Mouse (Mus musculus): ENCODE results near the gene Aqr. TPM values are rescaled to one million over a fixed set of nuclear protein-coding genes. Genes with fewer than 3 reads are reported as not detected.

Gene Aqr
- polyA plus RNA-seq, 1 experiment from 2014 or later, result 40.4 TPM

GRCm38 (mm10) chr2:114123304-114123703, 63.5 kb downstream of the Aqr start:
- Histone ChIP-seq H3K9ac (no peak overlapping the region), H3K4me1 (replicated peaks) (no peaks in the 10 kb centered on the region), H3K36me3 (peaks cover 73% of the 10 kb centered on the region), H3K4me3 (no peak overlapping the region), H3K27me3 (no peaks in the 10 kb centered on the region), H3K27ac (replicated peaks) (no peak overlapping the region), H3K9me3 (no peaks in the 10 kb centered on the region), H3K4me2 (no peak overlapping the region)
- whole genome bisulfite sequencing, result 93% methylated on average over 4 of the region's 4 CpGs
- ATAC-seq (ENCODE audit: low read depth), result no peak

- no peak overlapping the region for H3K4me2 ChIP-seq
- H3K4me1 ChIP-seq (replicated peaks), result no peaks in the 10 kb centered on the region
- no peak for ATAC-seq (ENCODE audit: low read depth)
Measured at GRCm38 (mm10) chr2:114119451-114119850, 67.4 kb downstream of the Aqr start.

GRCm38 (mm10) chr2:114117665-114118064, 69.2 kb downstream of the Aqr start:
- no peak overlapping the region for H3K9ac ChIP-seq
- H3K27me3 ChIP-seq, result no peaks in the 10 kb centered on the region
- WGBS, result 92% methylated on average over 3 of the region's 3 CpGs
- H3K9me3 ChIP-seq, result no peaks in the 10 kb centered on the region
- no peak for ATAC-seq (ENCODE audit: low read depth)
- H3K4me2 ChIP-seq, result no peak overlapping the region
- H3K4me1 ChIP-seq (replicated peaks), result no peaks in the 10 kb centered on the region
- no peak overlapping the region for H3K4me3 ChIP-seq
- H3K36me3 ChIP-seq, result peaks cover 72% of the 10 kb centered on the region
- no peak overlapping the region for H3K27ac ChIP-seq (replicated peaks)

More at GRCm38 (mm10) chr2:114119451-114119850, 67.4 kb downstream of the Aqr start:
- Histone ChIP-seq H3K36me3 (peaks cover 70% of the 10 kb centered on the region), H3K4me3 (no peak overlapping the region), H3K9me3 (no peaks in the 10 kb centered on the region), H3K27ac (replicated peaks) (no peak overlapping the region), H3K9ac (no peak overlapping the region), H3K27me3 (no peaks in the 10 kb centered on the region)
- WGBS, result 76% methylated on average over 7 of the region's 7 CpGs

- Histone ChIP-seq H3K9me3 (no peaks in the 10 kb centered on the region), H3K27me3 (no peaks in the 10 kb centered on the region), H3K4me2 (no peak overlapping the region), H3K27ac (replicated peaks) (no peak overlapping the region), H3K9ac (no peak overlapping the region), H3K4me3 (no peak overlapping the region), H3K4me1 (replicated peaks) (no peaks in the 10 kb centered on the region), H3K36me3 (peaks cover 75% of the 10 kb centered on the region)
- ATAC-seq (ENCODE audit: low read depth), result no peak
- WGBS, result 96% methylated on average over 3 of the region's 3 CpGs
Measured at GRCm38 (mm10) chr2:114117235-114117634, 69.6 kb downstream of the Aqr start.

GRCm38 (mm10) chr2:114115563-114115962, 71.3 kb downstream of the Aqr start:
- Histone ChIP-seq H3K36me3 (peaks cover 68% of the 10 kb centered on the region), H3K4me2 (no peak overlapping the region), H3K9ac (no peak overlapping the region), H3K9me3 (no peaks in the 10 kb centered on the region), H3K4me3 (no peak overlapping the region), H3K27me3 (no peaks in the 10 kb centered on the region), H3K27ac (replicated peaks) (no peak overlapping the region), H3K4me1 (replicated peaks) (no peaks in the 10 kb centered on the region)
- ATAC-seq (ENCODE audit: low read depth), result no peak
- WGBS, result 95% methylated on average over 4 of the region's 4 CpGs

- WGBS, result 21% methylated on average over 23 of the region's 23 CpGs
- no peaks in the 10 kb centered on the region for H3K27me3 ChIP-seq
- ATAC-seq (ENCODE audit: low read depth), result peak; percentile 69
- H3K36me3 ChIP-seq, result peaks cover 80% of the 10 kb centered on the region
- H3K9me3 ChIP-seq, result no peaks in the 10 kb centered on the region
- H3K4me3 ChIP-seq, result no peak overlapping the region
- peak overlapping the region; percentile 54 for H3K27ac ChIP-seq (replicated peaks)
- peaks cover 10% of the 10 kb centered on the region for H3K4me1 ChIP-seq (replicated peaks)
- no peak overlapping the region for H3K4me2 ChIP-seq
- no peak overlapping the region for H3K9ac ChIP-seq
Measured at GRCm38 (mm10) chr2:114107288-114108278, 79.2 kb downstream of the Aqr start.

GRCm38 (mm10) chr2:114106383-114106782, 80.4 kb downstream of the Aqr start:
- Histone ChIP-seq H3K9me3 (no peaks in the 10 kb centered on the region), H3K27me3 (no peaks in the 10 kb centered on the region), H3K4me3 (no peak overlapping the region), H3K4me2 (no peak overlapping the region), H3K4me1 (replicated peaks) (peaks cover 10% of the 10 kb centered on the region), H3K27ac (replicated peaks) (no peak overlapping the region), H3K9ac (no peak overlapping the region), H3K36me3 (peaks cover 83% of the 10 kb centered on the region)
- ATAC-seq (ENCODE audit: low read depth), result no peak
- WGBS, result 87% methylated on average over 8 of the region's 8 CpGs

- no peak overlapping the region for H3K4me2 ChIP-seq
- no peaks in the 10 kb centered on the region for H3K9me3 ChIP-seq
- H3K36me3 ChIP-seq, result peaks cover 81% of the 10 kb centered on the region
- H3K9ac ChIP-seq, result no peak overlapping the region
- no peak overlapping the region for H3K4me3 ChIP-seq
- 91% methylated on average over 3 of the region's 3 CpGs for WGBS
- peaks cover 2% of the 10 kb centered on the region for H3K4me1 ChIP-seq (replicated peaks)
- H3K27me3 ChIP-seq, result no peaks in the 10 kb centered on the region
- H3K27ac ChIP-seq (replicated peaks), result no peak overlapping the region
- no peak for ATAC-seq (ENCODE audit: low read depth)
Measured at GRCm38 (mm10) chr2:114102471-114102870, 84.4 kb downstream of the Aqr start.

- no peaks in the 10 kb centered on the region for H3K27me3 ChIP-seq
- no peak overlapping the region for H3K4me3 ChIP-seq
- no peak overlapping the region for H3K4me2 ChIP-seq
- H3K9me3 ChIP-seq, result no peaks in the 10 kb centered on the region
- H3K27ac ChIP-seq (replicated peaks), result no peak overlapping the region
- peaks cover 69% of the 10 kb centered on the region for H3K36me3 ChIP-seq
- no peaks in the 10 kb centered on the region for H3K4me1 ChIP-seq (replicated peaks)
- ATAC-seq (ENCODE audit: low read depth), result no peak
- no peak overlapping the region for H3K9ac ChIP-seq
- 95% methylated on average over 9 of the region's 9 CpGs for WGBS
Measured at GRCm38 (mm10) chr2:114100834-114101233, 86.0 kb downstream of the Aqr start.

- Histone ChIP-seq H3K9ac (no peak overlapping the region), H3K27ac (replicated peaks) (no peak overlapping the region), H3K4me1 (replicated peaks) (no peaks in the 10 kb centered on the region), H3K4me3 (no peak overlapping the region), H3K4me2 (no peak overlapping the region), H3K27me3 (no peaks in the 10 kb centered on the region), H3K9me3 (no peaks in the 10 kb centered on the region), H3K36me3 (peaks cover 59% of the 10 kb centered on the region)
- ATAC-seq (ENCODE audit: low read depth), result no peak
- WGBS, result 94% methylated on average over 3 of the region's 3 CpGs
Measured at GRCm38 (mm10) chr2:114099816-114100215, 87.0 kb downstream of the Aqr start.

- 95% methylated on average over 5 of the region's 5 CpGs for WGBS
- Histone ChIP-seq H3K9ac (no peak overlapping the region), H3K4me3 (no peak overlapping the region), H3K9me3 (no peaks in the 10 kb centered on the region), H3K4me2 (no peak overlapping the region), H3K36me3 (peaks cover 53% of the 10 kb centered on the region), H3K27me3 (no peaks in the 10 kb centered on the region), H3K27ac (replicated peaks) (no peak overlapping the region), H3K4me1 (replicated peaks) (no peaks in the 10 kb centered on the region)
- ATAC-seq (ENCODE audit: low read depth), result no peak
Measured at GRCm38 (mm10) chr2:114099109-114099508, 87.7 kb downstream of the Aqr start.

GRCm38 (mm10) chr2:114097627-114098026, 89.2 kb downstream of the Aqr start:
- no peaks in the 10 kb centered on the region for H3K27me3 ChIP-seq
- peaks cover 40% of the 10 kb centered on the region for H3K36me3 ChIP-seq
- H3K9me3 ChIP-seq, result no peaks in the 10 kb centered on the region
- no peak overlapping the region for H3K4me2 ChIP-seq
- no peak for ATAC-seq (ENCODE audit: low read depth)
- no peak overlapping the region for H3K4me3 ChIP-seq
- H3K9ac ChIP-seq, result no peak overlapping the region
- no peak overlapping the region for H3K27ac ChIP-seq (replicated peaks)
- H3K4me1 ChIP-seq (replicated peaks), result peaks cover 8% of the 10 kb centered on the region; the same call in 1 of the 2 replicates
- 95% methylated on average over 4 of the region's 4 CpGs for WGBS

All from neural tube, embryonic 13.5 days (tissue).